Mouse (Mus musculus): Measurements from ENCODE around the gene Sigirr. TPM values are rescaled to one million over a fixed set of nuclear protein-coding genes. Genes with fewer than 3 reads are reported as not detected.

Gene Sigirr
- polyA plus RNA-seq, 1 experiment from 2014 or later = 6.8 TPM

DNA sequence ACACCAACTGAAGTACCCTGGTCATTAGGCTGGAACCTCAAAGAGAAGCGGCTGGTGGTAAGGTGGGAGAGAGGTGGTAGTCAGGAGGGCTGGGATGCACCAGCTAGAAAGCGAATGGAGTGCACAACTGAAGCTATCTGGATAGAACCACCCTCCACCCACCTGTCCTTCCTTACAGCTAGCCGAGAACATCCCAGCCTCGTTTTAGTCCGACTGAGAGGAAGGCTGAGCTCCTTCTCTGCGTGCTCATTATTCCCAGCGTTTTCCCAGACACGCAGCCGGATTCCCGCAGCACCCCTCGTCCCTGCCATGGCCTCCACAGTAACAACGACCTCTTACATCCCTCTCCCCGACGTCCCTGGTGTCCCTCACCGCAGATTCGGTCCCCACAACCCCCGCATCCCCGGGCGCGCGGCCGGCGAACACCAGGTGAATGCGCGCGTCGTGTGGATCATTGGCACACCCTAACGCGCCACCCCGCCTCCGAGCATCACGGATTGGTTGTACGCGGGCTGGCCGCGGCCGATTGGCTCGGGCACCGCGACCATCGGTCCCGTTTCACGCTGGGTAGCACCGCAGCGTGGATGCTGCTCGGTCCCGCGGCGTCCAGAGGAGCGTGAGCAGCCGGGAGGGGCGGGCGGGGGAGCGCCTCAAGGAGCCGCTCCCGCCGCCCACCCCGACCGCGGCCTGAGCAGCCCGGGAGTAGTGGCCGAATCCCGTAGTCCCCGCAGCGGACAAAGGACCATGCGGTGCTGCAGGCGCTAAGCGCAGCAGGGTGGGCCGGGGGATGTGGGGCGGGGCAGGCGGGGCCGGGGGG is 39.7 kb downstream of the Sigirr start, which contains the start of gene B4galnt4:
Gene B4galnt4, plus strand, starts transcription at position 679 of the 817 bp plus-strand sequence.
- Histone ChIP-seq H3K4me2 (replicated peaks) (peak within 1 kb of the TSS; percentile 80), H3K27me3 (no peaks in the 10 kb centered on the region), H3K9ac (peak within 1 kb of the TSS; percentile 37), H3K27ac (replicated peaks) (no peak within 1 kb of the TSS), H3K4me3 (replicated peaks) (peak within 1 kb of the TSS; percentile 65), H3K4me1 (peaks cover 14% of the 10 kb centered on the region), H3K9me3 (replicated peaks) (no peaks in the 10 kb centered on the region), H3K36me3 (peaks cover 14% of the 10 kb centered on the region; the same call in 1 of the 2 replicates)
- under 1% methylated on average over 72 of the region's 72 CpGs for WGBS
- peak; percentile 93 for ATAC-seq (ENCODE audit: insufficient number of reproducible peaks, low FRiP score, low TSS enrichment, low read depth)

DNA sequence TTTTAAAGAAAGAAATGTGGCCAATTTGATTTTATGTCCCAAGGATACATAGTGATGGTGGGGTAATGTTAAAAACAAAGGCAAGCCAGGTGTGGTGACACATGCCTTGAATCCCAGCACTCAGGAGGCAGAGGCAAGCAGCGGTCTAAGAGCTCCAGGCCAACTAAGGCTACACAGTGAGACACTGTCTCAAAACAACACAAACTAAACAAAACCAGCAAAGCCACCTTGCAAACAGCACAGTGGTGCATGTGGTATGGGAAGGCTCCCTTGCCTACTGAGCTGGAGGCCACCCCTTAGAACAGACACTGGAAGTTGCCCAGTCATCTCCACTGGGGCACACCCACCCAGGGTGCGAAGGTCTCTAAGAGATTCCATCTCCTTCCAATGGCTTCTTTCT is 40.4 kb downstream of the Sigirr start:
- Histone ChIP-seq H3K27ac (replicated peaks) (no peak overlapping the region), H3K9me3 (replicated peaks) (no peaks in the 10 kb centered on the region), H3K4me2 (replicated peaks) (peak overlapping the region; percentile 80), H3K9ac (peak overlapping the region; percentile 37; the same call in 1 of the 2 replicates), H3K4me3 (replicated peaks) (peak overlapping the region; percentile 65), H3K27me3 (no peaks in the 10 kb centered on the region), H3K4me1 (peaks cover 14% of the 10 kb centered on the region), H3K36me3 (peaks cover 7% of the 10 kb centered on the region; the same call in 1 of the 2 replicates)
- WGBS = 78% methylated on average over 2 of the region's 2 CpGs
- ATAC-seq (ENCODE audit: insufficient number of reproducible peaks, low FRiP score, low TSS enrichment, low read depth) = no peak

DNA sequence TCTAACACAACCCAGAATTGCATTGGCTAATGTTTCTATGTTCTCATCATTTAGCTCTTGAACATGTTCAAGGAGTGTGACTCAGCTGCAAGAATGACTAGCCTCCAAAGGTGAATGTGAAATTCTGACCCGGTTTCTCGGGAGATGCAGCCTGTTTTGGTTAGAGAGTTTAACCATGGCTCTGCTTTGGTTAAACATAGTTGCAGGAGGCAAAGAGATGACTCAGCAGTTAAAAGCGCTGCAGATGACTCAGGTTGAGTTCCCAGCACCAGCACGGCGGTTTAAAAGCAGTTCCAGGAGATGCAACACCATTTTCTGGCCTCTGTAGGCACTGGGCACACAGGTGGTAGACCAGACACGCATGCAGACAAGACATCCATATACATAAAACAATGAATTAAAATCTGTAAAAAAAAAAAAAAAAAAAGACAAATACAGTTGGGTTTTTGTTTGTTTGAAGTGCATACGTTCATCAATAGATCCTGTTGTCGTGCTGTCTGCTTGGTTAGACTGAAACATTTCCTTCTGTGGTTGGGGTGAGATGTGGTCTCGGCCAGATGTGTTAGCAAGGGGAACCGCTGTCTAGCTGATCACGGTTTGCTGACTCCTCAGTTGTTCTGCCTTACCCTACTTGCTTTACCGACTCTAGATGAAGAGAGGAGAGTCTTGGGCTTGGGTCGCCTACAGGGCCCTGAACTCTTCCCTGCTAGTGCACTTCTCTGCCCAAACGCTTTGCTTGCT is 41.6 kb downstream of the Sigirr start:
- H3K4me2 ChIP-seq (replicated peaks) = no peak overlapping the region
- H3K4me3 ChIP-seq (replicated peaks) = no peak overlapping the region
- WGBS = 88% methylated on average over 14 of the region's 14 CpGs
- no peaks in the 10 kb centered on the region for H3K27me3 ChIP-seq
- no peak for ATAC-seq (ENCODE audit: insufficient number of reproducible peaks, low FRiP score, low TSS enrichment, low read depth)
- H3K9ac ChIP-seq = no peak overlapping the region
- no peaks in the 10 kb centered on the region for H3K9me3 ChIP-seq (replicated peaks)
- H3K27ac ChIP-seq (replicated peaks) = no peak overlapping the region
- peaks cover 14% of the 10 kb centered on the region for H3K4me1 ChIP-seq
- H3K36me3 ChIP-seq = no peaks in the 10 kb centered on the region

DNA sequence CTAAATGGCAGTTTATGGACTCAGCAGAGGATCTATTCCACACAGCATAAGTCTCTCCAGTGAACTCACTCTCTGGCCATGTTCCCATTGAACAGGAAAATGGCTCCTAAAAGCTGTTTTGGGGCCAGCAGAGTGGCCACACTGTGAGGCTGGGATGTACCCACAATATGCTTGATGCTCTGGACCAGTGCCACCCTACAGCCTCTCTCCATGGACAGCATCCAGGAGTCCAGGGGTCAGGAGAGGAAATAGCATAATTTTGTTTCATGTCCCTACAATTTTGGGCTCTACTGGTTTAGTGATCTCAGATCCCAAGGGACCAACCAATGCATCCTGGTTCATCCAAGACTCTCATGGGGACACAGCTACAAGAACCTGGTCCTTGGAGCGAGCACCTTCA is 42.8 kb downstream of the Sigirr start:
- Histone ChIP-seq H3K27ac (replicated peaks) (no peak overlapping the region), H3K36me3 (no peaks in the 10 kb centered on the region), H3K4me2 (replicated peaks) (no peak overlapping the region), H3K4me1 (peaks cover 14% of the 10 kb centered on the region), H3K9me3 (replicated peaks) (no peaks in the 10 kb centered on the region), H3K4me3 (replicated peaks) (no peak overlapping the region), H3K9ac (no peak overlapping the region), H3K27me3 (no peaks in the 10 kb centered on the region)
- ATAC-seq (ENCODE audit: insufficient number of reproducible peaks, low FRiP score, low TSS enrichment, low read depth) = no peak
- WGBS = 95% methylated on average over 1 of the region's 1 CpGs

DNA sequence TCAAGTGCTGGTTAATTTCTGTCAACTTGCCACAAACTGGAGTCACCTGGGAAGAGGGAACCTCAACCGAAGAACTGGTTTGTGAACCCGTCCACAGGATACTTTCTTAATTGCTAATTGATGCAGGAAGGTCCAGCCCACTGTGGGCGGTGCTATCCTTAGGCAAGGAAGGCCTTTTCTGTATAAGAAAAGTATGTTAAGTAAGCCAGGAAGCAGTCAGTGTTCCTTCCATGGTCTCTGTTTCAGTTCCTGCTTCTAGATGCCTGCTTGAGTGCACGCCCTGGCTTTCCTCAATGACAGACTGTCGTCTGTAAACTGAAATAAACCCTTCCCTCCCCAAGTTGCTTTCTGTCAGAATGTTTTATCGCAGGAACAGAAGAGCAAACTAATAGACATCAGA is 43.4 kb downstream of the Sigirr start:
- H3K36me3 ChIP-seq = no peaks in the 10 kb centered on the region
- H3K4me3 ChIP-seq (replicated peaks) = no peak overlapping the region
- no peaks in the 10 kb centered on the region for H3K9me3 ChIP-seq (replicated peaks)
- H3K9ac ChIP-seq = no peak overlapping the region
- no peak overlapping the region for H3K27ac ChIP-seq (replicated peaks)
- H3K4me1 ChIP-seq = peaks cover 13% of the 10 kb centered on the region
- no peaks in the 10 kb centered on the region for H3K27me3 ChIP-seq
- no peak overlapping the region for H3K4me2 ChIP-seq (replicated peaks)
- no peak for ATAC-seq (ENCODE audit: insufficient number of reproducible peaks, low FRiP score, low TSS enrichment, low read depth)
- WGBS = 88% methylated on average over 6 of the region's 6 CpGs

DNA sequence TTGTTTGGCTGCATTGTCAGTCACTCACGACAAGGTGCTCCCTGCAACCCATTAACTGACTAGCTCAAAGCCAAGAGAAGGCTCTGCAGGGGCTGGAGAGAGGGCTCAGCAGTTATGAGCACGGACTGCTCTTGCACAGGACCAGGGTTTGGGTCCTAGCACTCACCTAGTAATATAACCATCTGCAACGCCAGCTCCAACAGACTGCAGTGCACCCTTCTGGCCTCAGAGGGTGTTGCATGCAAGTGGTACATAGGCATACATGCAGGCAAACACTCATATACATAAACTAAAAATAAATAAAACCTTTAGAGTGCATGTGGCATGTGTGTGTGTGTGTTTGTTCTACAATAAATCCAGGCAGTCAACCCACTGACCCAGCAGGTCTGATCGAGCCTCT is 44.6 kb downstream of the Sigirr start:
- Histone ChIP-seq H3K4me2 (replicated peaks) (no peak overlapping the region), H3K4me3 (replicated peaks) (no peak overlapping the region), H3K4me1 (peaks cover 6% of the 10 kb centered on the region), H3K27ac (replicated peaks) (no peak overlapping the region), H3K27me3 (no peaks in the 10 kb centered on the region), H3K36me3 (no peaks in the 10 kb centered on the region), H3K9me3 (replicated peaks) (no peaks in the 10 kb centered on the region), H3K9ac (no peak overlapping the region)
- no peak for ATAC-seq (ENCODE audit: insufficient number of reproducible peaks, low FRiP score, low TSS enrichment, low read depth)
- 78% methylated on average over 4 of the region's 4 CpGs for WGBS

DNA sequence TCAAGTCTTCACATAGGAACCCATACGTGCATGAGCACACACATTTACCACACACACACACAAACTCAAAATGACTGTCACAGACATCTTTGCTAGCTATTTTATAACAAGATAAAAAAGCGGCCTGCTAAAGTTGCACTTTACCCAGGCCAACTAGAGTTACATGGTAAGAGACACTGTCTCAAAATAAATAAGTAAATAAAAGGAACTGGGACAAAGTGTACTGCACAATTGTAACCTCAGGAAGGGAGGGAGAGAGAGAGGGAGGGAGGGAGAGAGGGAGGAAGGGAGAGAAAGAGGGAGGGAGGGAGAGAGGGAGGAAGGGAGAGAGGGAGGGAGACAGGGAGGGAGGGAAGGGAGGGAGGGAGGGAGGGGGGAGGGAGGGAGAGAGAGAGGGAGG is 48.0 kb downstream of the Sigirr start:
- H3K36me3 ChIP-seq = no peaks in the 10 kb centered on the region
- WGBS = 76% methylated on average over 2 of the region's 2 CpGs
- ATAC-seq (ENCODE audit: insufficient number of reproducible peaks, low FRiP score, low TSS enrichment, low read depth) = no peak
- peaks cover 9% of the 10 kb centered on the region for H3K4me1 ChIP-seq
- H3K4me3 ChIP-seq (replicated peaks) = no peak overlapping the region
- H3K9me3 ChIP-seq (replicated peaks) = no peaks in the 10 kb centered on the region
- no peak overlapping the region for H3K27ac ChIP-seq (replicated peaks)
- H3K27me3 ChIP-seq = no peaks in the 10 kb centered on the region
- no peak overlapping the region for H3K4me2 ChIP-seq (replicated peaks)
- no peak overlapping the region for H3K9ac ChIP-seq

DNA sequence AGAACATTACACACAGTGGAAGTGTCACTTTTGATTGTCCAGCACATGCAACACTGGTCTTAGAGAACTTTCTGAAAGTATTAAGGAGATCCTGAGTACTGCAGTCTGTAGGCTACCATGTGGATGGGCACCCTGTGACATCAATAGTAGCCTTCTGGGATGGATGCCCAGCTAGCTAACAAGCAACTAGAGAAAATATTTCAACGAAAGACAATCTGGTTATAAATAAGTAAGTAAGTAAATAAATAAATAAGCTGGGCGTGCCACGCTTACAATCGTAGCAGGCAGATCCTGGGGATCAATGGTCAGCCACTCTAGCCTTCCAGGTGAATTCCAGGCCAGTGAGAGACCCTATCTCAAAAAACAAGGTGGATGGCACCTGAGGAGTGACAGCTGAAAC is 48.4 kb downstream of the Sigirr start:
- H3K4me2 ChIP-seq (replicated peaks) = no peak overlapping the region
- 84% methylated on average over 4 of the region's 4 CpGs for WGBS
- no peak overlapping the region for H3K4me3 ChIP-seq (replicated peaks)
- peaks cover 13% of the 10 kb centered on the region for H3K4me1 ChIP-seq
- H3K9ac ChIP-seq = no peak overlapping the region
- no peaks in the 10 kb centered on the region for H3K36me3 ChIP-seq
- no peak overlapping the region for H3K27ac ChIP-seq (replicated peaks)
- no peak for ATAC-seq (ENCODE audit: insufficient number of reproducible peaks, low FRiP score, low TSS enrichment, low read depth)
- H3K9me3 ChIP-seq (replicated peaks) = no peaks in the 10 kb centered on the region
- no peaks in the 10 kb centered on the region for H3K27me3 ChIP-seq

DNA sequence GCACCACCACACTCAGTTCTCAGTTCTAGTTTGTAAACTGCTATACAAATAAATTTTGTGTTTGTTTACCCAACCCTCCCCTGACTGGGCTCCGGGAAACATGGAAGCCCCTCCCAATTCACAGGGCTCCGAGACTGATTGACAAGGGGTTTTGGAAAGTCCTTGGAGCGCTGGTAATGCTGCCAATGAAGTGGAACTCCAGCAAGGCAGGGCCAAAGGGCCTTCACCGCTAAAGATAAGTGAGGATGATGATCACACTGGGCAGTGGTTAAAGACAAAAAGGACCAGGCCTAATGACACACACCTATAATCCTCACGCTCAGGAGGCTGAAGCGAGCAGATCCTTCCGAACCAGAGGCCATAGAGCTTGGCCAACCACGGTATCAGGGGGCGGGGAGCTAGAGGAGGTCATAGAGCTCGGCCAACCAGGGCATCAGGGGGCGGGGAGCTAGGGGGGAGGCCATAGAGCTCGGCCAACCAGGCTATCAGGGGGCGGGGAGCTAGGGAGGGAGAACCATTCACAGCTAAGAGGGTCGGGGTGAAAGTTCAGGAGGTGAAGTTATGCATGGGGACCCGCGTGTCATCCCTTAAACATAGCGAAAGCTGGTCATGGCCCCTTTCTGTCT is 49.2 kb downstream of the Sigirr start:
- Histone ChIP-seq H3K27ac (replicated peaks) (no peak overlapping the region), H3K27me3 (no peaks in the 10 kb centered on the region), H3K9me3 (replicated peaks) (no peaks in the 10 kb centered on the region), H3K36me3 (no peaks in the 10 kb centered on the region), H3K4me1 (peaks cover 17% of the 10 kb centered on the region), H3K4me2 (replicated peaks) (no peak overlapping the region), H3K9ac (no peak overlapping the region), H3K4me3 (replicated peaks) (no peak overlapping the region)
- WGBS = 63% methylated on average over 17 of the region's 17 CpGs
- ATAC-seq (ENCODE audit: insufficient number of reproducible peaks, low FRiP score, low TSS enrichment, low read depth) = no peak

- no peak overlapping the region for H3K27ac ChIP-seq (replicated peaks)
- ATAC-seq (ENCODE audit: insufficient number of reproducible peaks, low FRiP score, low TSS enrichment, low read depth) = no peak
- H3K27me3 ChIP-seq = no peaks in the 10 kb centered on the region
- no peak overlapping the region for H3K9ac ChIP-seq
- no peak overlapping the region for H3K4me3 ChIP-seq (replicated peaks)
- peaks cover 17% of the 10 kb centered on the region for H3K4me1 ChIP-seq
- 76% methylated on average over 2 of the region's 2 CpGs for WGBS
- H3K9me3 ChIP-seq (replicated peaks) = no peaks in the 10 kb centered on the region
- H3K4me2 ChIP-seq (replicated peaks) = no peak overlapping the region
- H3K36me3 ChIP-seq = no peaks in the 10 kb centered on the region
These were observed 51.0 kb downstream of the Sigirr start for GRCm38 (mm10) chr7:141049326-141049725.

All from embryonic facial prominence, embryonic 15.5 days (tissue).